Mouse (Mus musculus): ENCODE measurements around the gene Galc. TPM values are rescaled to one million over a fixed set of nuclear protein-coding genes. Genes with fewer than 3 reads are reported as not detected.

Galc gene
- polyA plus RNA-seq, 1 experiment = not detected

GRCm38 (mm10) chr12:98176632-98177031, 82.6 kb downstream of the Galc start:
- WGBS = 97% methylated on average over 2 of the region's 2 CpGs
- no peak overlapping the region for H3K27ac ChIP-seq (ENCODE audit: insufficient read depth, low read depth, low read length)
- TF ChIP-seq POLR2A (IDR thresholded peaks at IDR 0.05; ENCODE audit: insufficient read depth, low read depth, low read length) = no peak
- no peak for TF ChIP-seq CTCF (IDR thresholded peaks at IDR 0.05; ENCODE audit: insufficient read depth, low read depth, low read length)

GRCm38 (mm10) chr12:98161901-98162300, 97.4 kb downstream of the Galc start:
- TF ChIP-seq POLR2A (IDR thresholded peaks at IDR 0.05; ENCODE audit: insufficient read depth, low read depth, low read length) (no peak), CTCF (IDR thresholded peaks at IDR 0.05; ENCODE audit: insufficient read depth, low read depth, low read length) (no peak)
- Histone ChIP-seq H3K4me3 (ENCODE audit: insufficient read depth, low read depth, low read length) (no peak overlapping the region), H3K27ac (ENCODE audit: insufficient read depth, low read depth, low read length) (no peak overlapping the region), H3K4me1 (ENCODE audit: control insufficient read depth, insufficient read depth, low read length) (no peaks in the 10 kb centered on the region)
- WGBS = 96% methylated on average over 3 of the region's 3 CpGs

More at GRCm38 (mm10) chr12:98176632-98177031, 82.6 kb downstream of the Galc start:
- H3K4me1 ChIP-seq (ENCODE audit: control insufficient read depth, insufficient read depth, low read length) = peaks cover under 1% of the 10 kb centered on the region; the same call in 1 of the 2 replicates
- H3K4me3 ChIP-seq (ENCODE audit: insufficient read depth, low read depth, low read length) = no peak overlapping the region

- TF ChIP-seq CTCF (IDR thresholded peaks at IDR 0.05; ENCODE audit: insufficient read depth, low read depth, low read length) (no peak), POLR2A (IDR thresholded peaks at IDR 0.05; ENCODE audit: insufficient read depth, low read depth, low read length) (no peak)
- Histone ChIP-seq H3K4me3 (ENCODE audit: insufficient read depth, low read depth, low read length) (no peak overlapping the region), H3K4me1 (ENCODE audit: control insufficient read depth, insufficient read depth, low read length) (no peaks in the 10 kb centered on the region), H3K27ac (ENCODE audit: insufficient read depth, low read depth, low read length) (no peak overlapping the region)
- WGBS = 91% methylated on average over 6 of the region's 6 CpGs
Measured at GRCm38 (mm10) chr12:98160867-98161266, 98.4 kb downstream of the Galc start.

Other genes starting within 250 kb of the Galc start
- not detected in 2 replicates for gene Gpr65, start 9.2 kb upstream of the Galc start, polyA plus RNA-seq (2012; ENCODE audit: insufficient read depth, insufficient read length, low replicate concordance, missing spikeins)